Mouse (Mus musculus) heart, postnatal 4 days (tissue): Measurements from ENCODE around the gene Plce1. TPM values are rescaled to one million over a fixed set of nuclear protein-coding genes. Genes with fewer than 3 reads are reported as not detected.
"Not testable (repeated sequence)": the region's sequence is repeated elsewhere in the genome, so short reads cannot be mapped to it uniquely, and the experiment has no call there.

Experiments
- DNase-seq: peaks from one replicate; pipeline ENCODE4 v3.0.0; 2021
- total RNA-seq, 2 experiments: library from RNA; stranded (reverse); gene quantifications; 2 replicates each; pipeline ENCODE4 v1.2.3; 2021

Gene Plce1
- total RNA-seq, 2 experiments from 2014 or later: 44.9 to 45.1 TPM

- no peak for DNase-seq
These were observed 17.3 kb downstream of the Plce1 start for GRCm38 (mm10) chr19:38498233-38498632.

- no peak for DNase-seq
These were observed 23.7 kb downstream of the Plce1 start for GRCm38 (mm10) chr19:38504597-38504996.

- no peak for DNase-seq
These were observed 25.2 kb downstream of the Plce1 start for GRCm38 (mm10) chr19:38506131-38506530.

- DNase-seq: no peak
These were observed 26.5 kb downstream of the Plce1 start for GRCm38 (mm10) chr19:38507251-38507965.

- no peak for DNase-seq
These were observed 27.2 kb downstream of the Plce1 start for GRCm38 (mm10) chr19:38507966-38508625.

DNA sequence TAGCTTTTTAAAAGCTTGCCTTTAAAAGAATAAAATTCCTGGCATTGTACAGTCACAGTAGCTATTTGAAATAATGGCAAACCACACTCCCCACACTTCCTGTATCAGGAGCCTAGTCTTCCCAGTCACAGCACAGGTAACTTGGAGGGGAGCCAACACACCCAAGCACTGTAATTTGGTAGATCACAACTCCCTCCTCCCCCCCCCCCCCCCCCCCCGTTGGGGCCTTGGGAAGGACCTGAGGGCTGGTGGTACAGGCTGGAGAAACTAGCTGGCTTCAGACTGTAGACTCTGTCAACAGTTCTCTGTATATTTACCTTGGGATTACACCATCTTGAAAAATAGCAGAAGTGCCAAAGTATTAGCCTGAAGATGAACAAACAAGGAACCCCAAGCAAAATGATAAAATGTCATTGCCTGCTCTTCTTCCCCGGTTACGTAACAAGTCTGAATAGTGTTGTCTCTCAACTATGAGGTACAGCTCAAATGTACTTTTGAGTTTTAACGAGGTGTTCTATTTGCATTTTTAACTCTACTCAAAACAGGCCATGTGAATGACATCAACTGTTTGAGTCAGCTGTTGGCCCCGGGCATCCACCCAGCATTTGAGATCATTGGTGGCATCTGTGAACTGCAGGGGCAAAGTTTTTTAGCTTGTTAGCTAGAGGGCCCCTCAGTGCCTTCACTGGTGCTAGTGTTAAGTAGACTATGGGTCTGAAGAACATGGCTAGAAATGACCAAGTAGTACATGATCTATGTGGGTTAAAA, 33.7 kb downstream of the Plce1 start:
- DNase-seq: no peak

GRCm38 (mm10) chr19:38526855-38527254, 45.9 kb downstream of the Plce1 start:
- no peak for DNase-seq

DNA sequence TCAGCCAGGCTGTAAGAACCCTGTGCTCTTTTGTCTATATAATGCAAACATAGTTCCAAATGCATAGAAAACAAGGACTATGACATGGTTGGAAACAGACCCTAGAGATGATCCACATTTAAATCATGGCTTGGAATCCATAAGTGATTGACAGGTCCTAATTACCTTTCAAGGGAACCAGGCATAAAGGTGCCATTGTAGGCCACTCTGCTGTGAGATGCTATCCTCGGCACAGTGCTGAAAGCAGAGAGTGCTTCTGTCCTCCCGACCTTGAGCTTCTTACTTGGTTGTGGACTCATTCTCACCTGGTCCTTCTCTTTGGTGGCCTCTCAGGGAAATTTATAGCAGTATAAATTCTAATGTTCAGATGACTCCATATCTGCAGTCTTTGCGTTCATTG, 46.6 kb downstream of the Plce1 start:
- DNase-seq: no peak

DNA sequence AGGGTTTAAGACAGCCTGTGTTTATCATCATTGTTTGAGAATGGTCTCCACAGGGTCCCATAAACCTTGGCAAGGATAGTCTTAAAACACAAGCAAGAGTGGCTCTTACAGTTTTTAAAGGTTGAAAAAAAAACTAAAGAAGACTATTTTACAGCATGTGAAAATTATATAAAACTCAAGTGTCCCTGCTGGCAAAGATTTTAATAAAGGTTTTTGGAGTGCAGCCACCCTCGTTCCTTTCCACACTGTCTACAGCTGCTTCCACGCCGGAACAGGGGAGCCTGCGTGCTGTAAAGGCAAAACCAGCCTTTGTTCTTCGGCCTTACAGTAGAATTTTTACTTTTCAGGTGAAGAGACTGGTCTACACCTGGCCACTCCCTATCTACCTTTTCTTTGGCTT, 52.3 kb downstream of the Plce1 start:
- no peak for DNase-seq

DNA sequence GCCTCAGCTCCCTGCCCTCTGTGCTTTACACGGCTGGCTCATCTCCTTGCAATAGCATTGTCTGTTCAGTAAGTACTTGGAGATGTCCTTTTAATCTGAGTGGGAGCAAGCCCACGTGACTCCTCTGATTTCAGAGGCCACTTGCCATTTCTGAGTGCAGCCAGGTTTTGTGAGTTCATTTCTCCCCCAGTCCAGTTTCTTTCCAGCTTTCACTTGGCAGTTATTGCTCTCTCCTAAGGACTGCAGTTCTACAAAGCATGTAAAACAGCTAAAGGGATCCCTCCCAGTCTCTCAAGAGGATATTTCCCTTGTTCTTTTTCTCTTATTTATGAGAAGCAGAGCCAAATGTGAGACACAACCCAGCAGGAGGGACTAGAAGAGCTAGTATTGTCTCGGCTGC, 58.4 kb downstream of the Plce1 start:
- no peak for DNase-seq

DNA sequence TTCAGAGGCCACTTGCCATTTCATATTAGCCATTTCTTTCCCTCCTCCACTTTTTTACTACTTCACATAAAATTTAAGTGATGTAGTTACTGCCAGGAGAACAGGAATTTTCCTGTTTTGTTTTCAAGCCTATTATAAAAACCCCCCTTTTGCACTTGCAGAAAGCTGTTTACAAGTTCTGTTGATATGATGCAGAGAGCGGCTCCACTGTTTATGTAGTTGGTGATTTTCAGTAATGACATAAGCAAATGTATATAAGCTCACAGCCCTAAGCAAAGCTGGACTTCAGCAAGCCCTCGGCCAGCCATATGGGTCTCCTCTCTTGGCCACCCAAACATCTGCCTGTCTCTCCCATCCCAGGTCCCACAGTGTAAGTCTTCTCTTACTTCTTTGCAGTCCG, 59.6 kb downstream of the Plce1 start:
- DNase-seq: no peak

- no peak for DNase-seq
These were observed 68.7 kb downstream of the Plce1 start for GRCm38 (mm10) chr19:38549487-38550058.

DNA sequence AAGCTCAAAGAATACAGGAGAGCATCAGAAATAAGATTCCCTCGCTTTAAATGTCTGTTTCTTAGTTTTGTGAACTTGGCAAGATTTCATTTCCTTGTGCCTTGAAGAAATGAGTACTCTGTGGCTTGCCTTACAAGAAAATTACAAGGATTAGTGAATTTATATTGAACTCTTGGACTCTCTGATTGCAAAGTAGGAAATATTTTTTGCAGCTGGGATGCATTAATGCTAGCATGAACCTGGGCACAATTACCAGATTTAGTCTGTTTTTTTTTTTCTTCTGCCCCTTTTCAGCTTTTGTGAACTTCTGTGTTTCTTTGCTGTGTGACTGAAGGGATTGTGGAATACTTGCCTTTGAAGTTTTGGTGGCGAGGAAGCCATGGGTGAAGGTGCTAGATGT, 72.6 kb downstream of the Plce1 start:
- DNase-seq: no peak

DNA sequence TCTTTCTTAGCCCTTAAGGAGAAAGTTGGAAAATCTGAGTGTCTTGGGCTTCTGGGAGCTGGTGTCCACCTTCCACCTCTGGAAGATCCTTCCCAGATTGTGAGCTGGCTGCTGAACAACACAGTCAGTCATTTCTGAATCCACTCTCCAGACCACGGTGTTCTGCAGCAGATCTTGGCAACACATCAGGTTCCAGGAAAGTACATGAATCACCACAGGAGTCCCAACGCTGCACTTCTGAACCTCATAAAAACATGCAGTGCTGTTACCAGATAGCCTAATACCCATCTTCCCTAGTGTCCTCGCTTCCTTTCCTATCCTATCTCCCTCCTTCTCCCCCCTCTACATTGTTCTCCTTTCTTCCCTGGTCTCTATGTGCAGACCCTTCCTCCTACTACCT, 74.5 kb downstream of the Plce1 start:
- no peak for DNase-seq

DNA sequence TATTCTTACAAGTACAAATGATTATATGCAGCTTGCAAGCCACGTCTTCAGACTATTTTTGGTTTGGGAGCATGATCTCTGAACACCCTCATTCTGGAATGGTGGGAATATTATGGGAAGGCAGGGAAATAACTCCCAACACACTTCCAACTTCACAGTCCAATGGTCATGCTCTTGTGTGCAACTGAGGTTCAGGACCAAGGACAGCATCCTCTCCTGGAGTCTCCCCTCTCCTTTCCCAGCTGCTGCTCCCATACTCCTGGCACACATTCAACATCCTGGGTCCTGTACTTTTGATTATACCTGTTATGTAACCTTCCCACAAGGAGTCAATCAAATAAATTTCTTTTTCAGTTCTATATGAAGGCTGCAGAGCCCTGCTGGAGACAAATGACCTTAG, 77.9 kb downstream of the Plce1 start:
- DNase-seq: peak; percentile 59

DNA sequence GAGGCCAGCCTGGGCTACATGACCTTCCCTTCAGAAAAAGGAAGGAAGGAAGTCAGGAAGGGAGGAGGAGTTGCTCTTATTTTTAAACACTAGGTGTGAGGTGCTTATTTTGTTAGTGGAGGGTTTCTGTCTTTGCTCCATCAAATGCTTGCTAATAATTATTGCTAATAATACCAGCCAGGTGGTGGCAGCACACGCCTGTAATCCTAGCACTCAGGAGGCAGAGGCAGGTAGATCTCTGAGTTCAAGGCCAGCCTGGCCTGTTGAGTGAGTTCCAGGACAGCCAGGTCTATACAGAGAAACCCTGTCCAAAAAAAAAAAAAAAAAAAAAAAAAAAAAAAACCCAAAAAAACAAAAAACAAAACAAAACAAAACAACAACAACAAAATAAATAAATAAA, 81.0 kb downstream of the Plce1 start:
- not testable (repeated sequence) for DNase-seq

DNA sequence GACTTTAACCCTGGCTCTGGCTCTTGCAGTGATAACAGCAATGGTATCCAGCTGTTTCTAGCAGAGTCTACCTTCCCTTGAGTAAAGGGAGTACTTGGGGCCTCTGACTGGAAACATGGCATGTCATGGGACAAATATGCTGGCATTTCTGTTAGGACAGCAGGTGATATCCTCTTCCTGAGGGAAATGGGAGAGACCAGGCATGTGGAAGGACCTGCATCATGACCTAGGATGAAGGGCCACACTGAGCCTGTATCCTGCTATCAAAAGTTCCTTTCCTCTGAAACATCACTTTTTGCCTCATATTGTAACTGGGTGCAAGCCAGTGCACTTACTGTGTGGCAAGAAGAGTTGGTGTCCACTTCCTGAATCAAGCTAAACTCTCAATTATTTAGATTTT, 85.2 kb downstream of the Plce1 start:
- no peak for DNase-seq

- no peak for DNase-seq
These were observed 85.8 kb downstream of the Plce1 start for GRCm38 (mm10) chr19:38566752-38567151.

DNA sequence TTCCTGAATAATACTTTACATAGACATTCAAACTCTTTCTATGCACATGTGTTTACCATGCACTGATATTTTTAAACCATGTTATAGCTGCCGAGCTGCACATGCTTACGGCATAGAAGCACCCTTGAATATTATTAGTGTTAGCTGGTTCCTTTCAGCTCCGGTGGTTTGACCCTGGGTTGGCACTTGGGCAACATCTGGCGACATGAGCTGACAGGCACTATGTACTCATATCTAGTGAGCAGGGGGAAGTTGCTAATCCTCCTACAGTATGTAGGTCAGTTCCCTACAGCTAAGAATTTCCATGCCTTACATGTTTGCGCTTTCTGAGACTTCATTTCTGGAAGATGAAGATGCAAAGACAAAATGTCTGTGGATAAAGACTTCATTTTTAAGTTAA, 86.4 kb downstream of the Plce1 start:
- no peak for DNase-seq

DNA sequence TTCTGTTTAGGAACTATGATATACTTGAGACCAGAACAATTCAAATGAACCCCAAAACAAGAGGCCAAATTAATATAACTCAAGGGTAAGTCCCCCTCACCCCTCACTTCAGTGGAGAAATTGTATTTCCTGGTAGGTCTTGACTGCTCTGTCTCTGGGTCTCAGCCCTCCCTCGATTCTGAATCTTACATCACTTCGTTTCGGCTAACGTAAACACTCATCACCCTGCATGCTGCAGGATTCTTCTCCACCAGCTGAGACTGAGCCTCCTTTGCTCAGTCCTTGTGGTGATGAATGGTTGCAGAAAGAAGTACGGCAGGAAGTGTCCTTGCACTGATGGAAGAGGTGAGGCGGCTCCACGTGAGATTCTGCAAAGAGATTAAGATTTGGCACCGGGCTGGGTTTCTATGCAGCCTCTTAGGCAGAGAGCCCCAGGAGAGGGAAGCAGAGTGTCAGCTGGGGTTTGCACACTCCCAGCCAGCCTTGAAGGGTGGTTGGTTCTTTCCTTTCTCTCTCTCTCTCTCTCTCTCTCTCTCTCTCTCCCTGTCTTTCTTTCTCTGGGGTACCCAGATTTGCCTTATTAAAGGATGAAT, 97.7 kb downstream of the Plce1 start:
- DNase-seq: no peak

GRCm38 (mm10) chr19:38582861-38583260, 102.0 kb downstream of the Plce1 start:
- DNase-seq: no peak

DNA sequence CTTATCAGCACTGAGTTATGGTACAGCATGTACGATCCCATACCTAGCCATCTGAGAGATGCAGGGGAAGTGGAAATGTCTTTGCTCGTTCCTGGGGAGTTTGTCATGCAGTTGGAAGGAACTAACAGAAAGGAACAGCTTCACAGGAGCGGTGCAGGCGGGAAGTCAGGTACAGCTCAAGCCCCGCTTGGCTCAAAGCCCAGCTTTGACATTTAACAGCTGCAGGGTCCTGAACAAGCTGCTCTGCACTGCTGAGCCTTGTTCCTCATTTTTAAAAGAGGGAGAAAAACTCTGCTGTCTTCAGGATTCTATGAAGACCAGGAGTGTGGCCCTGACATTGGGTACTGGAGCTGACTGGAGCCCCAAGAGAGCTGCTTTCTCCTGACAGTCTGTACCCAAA, 106.7 kb downstream of the Plce1 start:
- peak; percentile 72 for DNase-seq

GRCm38 (mm10) chr19:38589466-38589865, 108.6 kb downstream of the Plce1 start:
- no peak for DNase-seq
